In genomic region chr12:51845261-51845660, GRCm38 (mm10) we compare ENCODE assay signal across 8 mouse cellular contexts. TPM values are rescaled to one million over a fixed set of nuclear protein-coding genes. Genes with fewer than 3 reads are reported as not detected.
DNase-seq lines count a peak whose midpoint lies in the region; ATAC-seq and TF ChIP-seq lines count a peak whose summit lies in the region.

No protein-coding gene starts in this region.

- no peaks in the 10 kb centered on the region for H3K9me3 ChIP-seq in embryonic facial prominence, embryonic 14.5 days (ENCODE audit: control insufficient read depth, low read length)
- no peaks in the 10 kb centered on the region for H3K9me3 ChIP-seq in intestine, postnatal 0 days (ENCODE audit: control insufficient read depth)
- H3K9me3 ChIP-seq in neural tube, embryonic 13.5 days: peaks cover 3% of the 10 kb centered on the region; the same call in 1 of the 2 replicates

- no peak for DNase-seq in left cerebral cortex, adult 2 months (ENCODE audit: extremely low spot score in 1 of 2, low spot score in 2 of 2)
- DNase-seq in left cerebral cortex, adult 9 months (ENCODE audit: low spot score in 2 of 2): no peak
- DNase-seq in embryonic facial prominence, embryonic 14.5 days (ENCODE audit: low spot score): no peak
- DNase-seq in adrenal gland, postnatal 36 days: no peak
- no peak for DNase-seq in left cerebral cortex, postnatal 14 days (ENCODE audit: low spot score in 2 of 2)
- DNase-seq in retina, postnatal 1 day: no peak

- ATAC-seq in embryonic facial prominence, embryonic 14.5 days (ENCODE audit: low read depth): 0 out of 2 replicates have a peak, but pooled peaks have one; percentile 7
- ATAC-seq in intestine, postnatal 0 days: peak; percentile 3; the same call in 1 of the 2 replicates
- ATAC-seq in neural tube, embryonic 13.5 days (ENCODE audit: low read depth): peak; percentile 45; the same call in 1 of the 2 replicates

- H3K27ac ChIP-seq in left cerebral cortex, adult 2 months: peak overlapping the region; percentile 29; the same call in 1 of the 2 replicates
- H3K27ac ChIP-seq in embryonic facial prominence, embryonic 14.5 days (replicated peaks; ENCODE audit: low read depth, low read length): no peak overlapping the region
- H3K27ac ChIP-seq in intestine, postnatal 0 days (ENCODE audit: low read depth, low read length): no peak overlapping the region
- no peak overlapping the region for H3K27ac ChIP-seq in neural tube, embryonic 13.5 days (replicated peaks)

- no peaks in the 10 kb centered on the region for H3K36me3 ChIP-seq in embryonic facial prominence, embryonic 14.5 days (ENCODE audit: control insufficient read depth, insufficient read depth, low read length)
- H3K36me3 ChIP-seq in intestine, postnatal 0 days (ENCODE audit: control insufficient read depth, insufficient read depth): no peaks in the 10 kb centered on the region
- H3K36me3 ChIP-seq in neural tube, embryonic 13.5 days: no peaks in the 10 kb centered on the region

- H3K4me1 ChIP-seq in embryonic facial prominence, embryonic 14.5 days (ENCODE audit: control insufficient read depth, insufficient read depth, low read length): no peaks in the 10 kb centered on the region
- peaks cover 10% of the 10 kb centered on the region; the same call in 1 of the 2 replicates for H3K4me1 ChIP-seq in intestine, postnatal 0 days (replicated peaks; ENCODE audit: control insufficient read depth, insufficient read depth, low read length)
- H3K4me1 ChIP-seq in neural tube, embryonic 13.5 days (replicated peaks): peaks cover 9% of the 10 kb centered on the region

- TF ChIP-seq CTCF in left cerebral cortex, adult 2 months (IDR thresholded peaks at IDR 0.05): no peak
- TF ChIP-seq CTCF in intestine, postnatal 0 days (IDR thresholded peaks at IDR 0.05; ENCODE audit: low read depth): no peak

- no peak overlapping the region for H3K9ac ChIP-seq in embryonic facial prominence, embryonic 14.5 days (ENCODE audit: low read depth, low read length)
- H3K9ac ChIP-seq in intestine, postnatal 0 days (ENCODE audit: low read depth, low read length): no peak overlapping the region
- no peak overlapping the region for H3K9ac ChIP-seq in neural tube, embryonic 13.5 days

- 22% methylated on average over 1 of the region's 1 CpGs for WGBS in embryonic facial prominence, embryonic 14.5 days
- WGBS in intestine, postnatal 0 days: 36% methylated on average over 1 of the region's 1 CpGs
- WGBS in neural tube, embryonic 13.5 days: 39% methylated on average over 1 of the region's 1 CpGs

- no peaks in the 10 kb centered on the region for H3K27me3 ChIP-seq in embryonic facial prominence, embryonic 14.5 days (replicated peaks; ENCODE audit: control insufficient read depth, insufficient read depth, low read length)
- H3K27me3 ChIP-seq in intestine, postnatal 0 days (replicated peaks; ENCODE audit: control insufficient read depth, insufficient read depth, low read length): no peaks in the 10 kb centered on the region
- no peaks in the 10 kb centered on the region for H3K27me3 ChIP-seq in neural tube, embryonic 13.5 days

- intact Hi-C loops in left cerebral cortex, adult 2 months (cut with DNase I): no loop called here
- intact Hi-C loops in left cerebral cortex, postnatal 14 days (cut with DNase I): no loop called here

- H3K4me3 ChIP-seq in left cerebral cortex, adult 2 months: peak overlapping the region; percentile 62
- peak overlapping the region; percentile 50 for H3K4me3 ChIP-seq in embryonic facial prominence, embryonic 14.5 days (ENCODE audit: low read depth, low read length)
- H3K4me3 ChIP-seq in intestine, postnatal 0 days (ENCODE audit: low read depth, low read length): peak overlapping the region; percentile 47; the same call in 1 of the 2 replicates
- H3K4me3 ChIP-seq in neural tube, embryonic 13.5 days: peak overlapping the region; percentile 57

- peak overlapping the region; percentile 61 for H3K4me2 ChIP-seq in embryonic facial prominence, embryonic 14.5 days (ENCODE audit: low read depth, low read length)
- H3K4me2 ChIP-seq in intestine, postnatal 0 days (replicated peaks; ENCODE audit: low read depth): peak overlapping the region; percentile 74
- H3K4me2 ChIP-seq in neural tube, embryonic 13.5 days: peak overlapping the region; percentile 71

RNA-seq across cellular contexts. Expression of gene Hectd1, which starts 15.9 kb away (rescaled TPM):
- total RNA-seq in left cerebral cortex, adult 2 months (2021): 10 to 100 TPM; 81.2 to 88.4 TPM
- polyA plus RNA-seq in embryonic facial prominence, embryonic 14.5 days (2014; fragmentation: Nextera tagmentation; extraction: Ambion mirVana): 40.4 and 41.6 TPM in 2 replicates
- polyA plus RNA-seq in intestine, postnatal 0 days (2015; fragmentation: Nextera tagmentation; extraction: Ambion mirVana): 16.8 and 20.9 TPM in 2 replicates
- 35.9 and 39.8 TPM in 2 replicates for polyA plus RNA-seq in neural tube, embryonic 13.5 days (2015; fragmentation: Nextera tagmentation; extraction: Ambion mirVana)
- 10 to 100 TPM; 86.7 to 95.8 TPM for total RNA-seq in adrenal gland, postnatal 36 days (2021)
- total RNA-seq in left cerebral cortex, postnatal 14 days (2021): 10 to 100 TPM; 83.8 to 88.8 TPM
